Mouse (Mus musculus): ENCODE results near the gene P4ha3. TPM values are rescaled to one million over a fixed set of nuclear protein-coding genes. Genes with fewer than 3 reads are reported as not detected.
A peak's percentile ranks its signal among the peaks of the same experiment; 100 is the strongest.
"Not testable (repeated sequence)": the region's sequence is repeated elsewhere in the genome, so short reads cannot be mapped to it uniquely, and the experiment has no call there.

The P4ha3 gene
- 1 to 10 TPM; 3.1 TPM for total RNA-seq (2021)
- long read RNA-seq, experiment 1, partial matches to known transcripts: 1 of 2 reads
- long read RNA-seq, experiment 1, other reads (novel, unspliced or antisense): 0 of 2 reads
- long read RNA-seq, experiment 2: 0 reads

DNA sequence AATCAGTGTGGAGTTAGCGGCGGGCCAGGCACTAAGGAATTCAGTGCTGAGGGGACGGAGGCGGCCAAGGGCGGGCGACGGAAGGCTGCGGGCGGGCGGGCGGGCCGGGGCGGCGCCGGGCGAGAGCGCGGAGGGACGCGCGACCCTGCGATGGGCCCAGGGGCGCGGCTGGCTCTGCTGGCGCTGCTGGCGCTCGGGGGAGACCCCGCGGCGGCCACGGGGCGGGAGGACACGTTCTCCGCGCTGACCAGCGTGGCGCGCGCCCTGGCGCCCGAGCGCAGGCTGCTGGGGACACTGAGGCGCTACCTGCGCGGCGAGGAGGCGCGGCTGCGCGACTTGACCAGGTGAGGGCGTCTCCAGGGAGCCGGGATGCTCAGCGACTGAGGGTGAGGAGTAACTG, at the start of gene P4ha3:
TSS of gene P4ha3 (plus strand) at position 138 of the 400 bp plus-strand sequence.
- peak; percentile 22 for DNase-seq

DNA sequence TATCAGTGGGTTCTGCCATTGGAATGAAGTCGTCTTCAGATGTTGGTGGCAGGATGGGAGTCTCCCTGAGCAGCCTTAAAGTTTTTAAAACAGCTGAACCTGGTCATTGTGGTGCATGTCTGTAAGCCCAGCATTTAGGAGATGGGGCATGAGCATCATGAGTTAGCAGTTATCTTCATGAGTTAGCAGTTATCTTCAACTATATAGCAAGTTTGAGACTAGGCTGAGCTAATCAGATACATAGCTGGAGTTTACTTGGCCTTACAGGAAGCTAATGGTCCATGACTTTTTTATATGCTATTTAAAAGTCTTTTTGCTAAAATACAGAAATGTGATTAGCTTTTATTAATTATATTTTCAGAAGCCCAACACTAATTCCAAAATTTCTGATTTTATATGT, 47.0 kb upstream of the P4ha3 start:
- DNase-seq: no peak

GRCm38 (mm10) chr7:100240601-100241000, 44.7 kb upstream of the P4ha3 start:
- no peak for DNase-seq

DNA sequence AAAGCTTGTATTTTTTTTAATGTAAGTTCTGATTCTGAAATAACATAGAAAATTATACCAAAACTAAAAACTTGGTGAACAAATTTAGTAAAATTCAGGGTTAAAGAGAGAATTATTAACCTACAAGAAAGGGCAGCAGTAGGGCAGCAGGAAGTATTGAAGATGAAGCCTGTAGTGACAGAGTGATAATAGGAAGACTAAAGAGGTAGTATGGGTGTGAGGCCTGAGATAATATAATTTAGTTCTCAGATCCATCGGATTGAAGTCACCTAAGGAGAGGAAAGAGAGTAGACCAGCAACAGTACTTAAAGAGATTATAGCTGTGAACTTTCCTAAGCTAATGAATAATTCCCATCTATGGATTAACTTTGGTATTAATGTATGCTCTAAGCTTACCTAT, 42.3 kb upstream of the P4ha3 start:
- no peak for DNase-seq

DNA sequence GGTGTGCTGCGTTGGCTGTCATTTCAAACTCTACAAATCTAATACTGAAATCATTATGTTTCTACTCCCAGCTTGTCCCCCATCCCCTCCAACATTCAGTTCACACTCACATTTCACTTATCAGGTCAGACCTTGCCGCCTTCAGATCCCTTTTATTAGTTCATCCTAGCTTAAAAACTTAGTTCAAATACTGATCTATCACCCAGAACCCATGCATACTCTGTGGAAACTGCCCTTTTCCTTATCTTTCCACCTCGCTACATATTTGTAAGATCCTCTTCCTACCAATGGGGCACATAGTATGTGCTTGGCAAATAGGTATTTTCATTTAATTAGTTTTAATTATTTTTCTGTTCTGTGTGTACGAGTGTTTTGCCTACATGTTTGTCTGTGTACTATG, 41.1 kb upstream of the P4ha3 start:
- DNase-seq: no peak

- no peak for DNase-seq
Measured at GRCm38 (mm10) chr7:100245176-100245575, 40.1 kb upstream of the P4ha3 start.

GRCm38 (mm10) chr7:100250667-100251066, 34.7 kb upstream of the P4ha3 start:
- no peak for DNase-seq

- no peak for DNase-seq
Measured at GRCm38 (mm10) chr7:100262350-100262749, 23.0 kb upstream of the P4ha3 start.

GRCm38 (mm10) chr7:100264934-100265333, 20.4 kb upstream of the P4ha3 start:
- DNase-seq: not testable (repeated sequence)

GRCm38 (mm10) chr7:100272369-100272768, 13.0 kb upstream of the P4ha3 start:
- DNase-seq: no peak

GRCm38 (mm10) chr7:100274507-100274906, 10.8 kb upstream of the P4ha3 start:
- DNase-seq: no peak

DNA sequence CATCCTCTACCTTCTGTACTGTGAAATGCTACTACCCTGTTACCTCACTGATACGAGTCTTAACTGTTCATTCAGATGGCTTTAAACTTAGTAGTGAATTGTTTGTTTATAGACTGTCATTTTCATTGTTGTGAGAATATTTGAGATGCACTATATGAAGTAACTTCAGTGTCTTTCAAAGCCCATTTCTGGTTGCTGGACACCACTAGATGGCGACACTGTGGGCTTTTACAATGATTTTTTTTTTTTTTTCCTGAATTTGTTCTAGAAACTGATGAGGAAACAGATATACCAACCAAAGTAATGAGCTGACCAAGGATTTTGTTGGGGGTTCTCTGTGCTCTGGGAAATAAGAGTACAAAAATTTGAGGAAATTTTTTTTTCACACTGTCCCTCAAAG, 8.9 kb upstream of the P4ha3 start:
- DNase-seq: no peak

- peak; percentile 61 for DNase-seq
Measured at GRCm38 (mm10) chr7:100279803-100280202, 5.5 kb upstream of the P4ha3 start.

GRCm38 (mm10) chr7:100281596-100281995, 3.7 kb upstream of the P4ha3 start:
- DNase-seq: no peak

GRCm38 (mm10) chr7:100283298-100283697, 2.0 kb upstream of the P4ha3 start:
- DNase-seq: no peak

DNA sequence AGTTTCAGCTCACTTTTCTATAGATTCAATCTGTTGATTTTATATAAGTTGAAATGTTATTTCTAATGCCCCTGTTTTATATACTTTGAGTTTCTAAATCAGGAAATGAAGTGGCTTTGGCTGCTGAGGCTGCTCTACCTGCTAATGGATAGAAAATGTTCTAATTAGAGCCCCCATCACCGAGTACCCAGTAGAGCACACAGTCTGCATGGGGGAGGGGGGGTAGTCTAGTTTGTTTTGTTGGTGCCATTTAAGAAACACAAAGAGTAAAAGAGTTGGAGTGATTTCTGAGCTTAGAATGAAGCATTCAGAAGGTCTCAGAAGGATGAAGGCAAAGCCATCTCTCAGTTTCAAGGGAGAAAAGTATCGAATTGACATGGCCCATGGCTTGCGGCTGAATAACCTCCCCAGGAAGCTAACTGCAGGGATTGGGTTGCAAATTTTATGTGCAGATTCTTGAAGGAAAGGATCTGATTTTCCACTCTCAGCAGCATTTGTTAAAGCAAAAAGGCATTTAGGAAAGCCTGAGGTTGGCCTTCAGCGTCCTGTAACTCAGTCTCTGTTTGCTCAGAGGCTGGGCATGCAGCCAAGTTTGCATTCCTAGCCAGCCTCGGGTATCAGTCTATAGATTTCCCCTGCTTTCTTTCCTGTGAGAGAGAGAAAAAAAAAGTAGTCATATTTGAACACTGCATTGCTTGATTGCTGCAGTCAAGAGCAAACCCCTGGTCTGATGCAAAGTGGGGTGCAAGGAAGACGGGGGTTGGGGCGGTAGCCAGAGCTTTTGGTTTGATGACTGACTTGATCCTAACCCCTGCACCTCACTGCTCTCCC, 2.6 kb downstream of the P4ha3 start:
- DNase-seq: peak; percentile 82

DNA sequence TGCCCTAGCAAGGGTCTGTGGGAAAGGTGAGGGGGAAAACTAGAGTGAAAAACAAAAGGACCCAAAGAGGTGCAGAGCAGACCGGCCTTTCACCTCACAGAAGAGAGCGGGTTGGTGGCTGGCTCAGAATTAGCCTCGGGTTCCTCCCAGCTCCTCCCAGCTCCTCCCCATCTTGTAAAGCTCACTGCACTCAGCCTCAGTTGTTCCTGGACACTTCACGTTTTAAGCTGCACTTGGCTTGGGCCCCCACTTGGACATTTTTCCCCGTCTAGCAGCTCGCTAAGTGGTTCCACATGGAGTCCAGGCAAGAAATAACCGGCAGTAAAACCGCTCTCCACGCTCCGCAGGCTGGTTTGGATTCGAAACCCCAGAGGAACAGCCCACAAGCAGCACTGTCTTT, 3.3 kb downstream of the P4ha3 start:
- DNase-seq: peak; percentile 15

GRCm38 (mm10) chr7:100293546-100293945, 8.2 kb downstream of the P4ha3 start:
- DNase-seq: no peak

DNA sequence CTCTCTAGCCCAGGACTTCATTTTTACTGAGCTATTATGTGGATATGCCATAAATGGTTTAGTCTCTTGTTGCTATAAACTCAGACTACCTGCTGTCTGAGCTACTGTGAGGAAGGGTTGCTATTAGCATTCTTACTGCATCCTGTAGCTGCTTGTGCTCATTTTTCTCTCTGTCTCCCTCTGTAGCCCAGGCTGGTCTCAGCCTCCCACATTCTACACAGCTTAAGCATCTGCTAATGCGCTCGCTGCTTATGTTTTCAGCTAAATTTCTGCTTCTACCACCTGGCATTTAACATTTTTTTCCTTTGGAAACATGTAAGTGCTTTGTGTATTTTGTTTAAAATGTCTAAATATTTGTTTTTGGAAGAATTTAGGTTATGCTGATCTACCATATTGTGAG, 10.4 kb downstream of the P4ha3 start:
- no peak for DNase-seq

GRCm38 (mm10) chr7:100296699-100297098, 11.4 kb downstream of the P4ha3 start:
- no peak for DNase-seq

DNA sequence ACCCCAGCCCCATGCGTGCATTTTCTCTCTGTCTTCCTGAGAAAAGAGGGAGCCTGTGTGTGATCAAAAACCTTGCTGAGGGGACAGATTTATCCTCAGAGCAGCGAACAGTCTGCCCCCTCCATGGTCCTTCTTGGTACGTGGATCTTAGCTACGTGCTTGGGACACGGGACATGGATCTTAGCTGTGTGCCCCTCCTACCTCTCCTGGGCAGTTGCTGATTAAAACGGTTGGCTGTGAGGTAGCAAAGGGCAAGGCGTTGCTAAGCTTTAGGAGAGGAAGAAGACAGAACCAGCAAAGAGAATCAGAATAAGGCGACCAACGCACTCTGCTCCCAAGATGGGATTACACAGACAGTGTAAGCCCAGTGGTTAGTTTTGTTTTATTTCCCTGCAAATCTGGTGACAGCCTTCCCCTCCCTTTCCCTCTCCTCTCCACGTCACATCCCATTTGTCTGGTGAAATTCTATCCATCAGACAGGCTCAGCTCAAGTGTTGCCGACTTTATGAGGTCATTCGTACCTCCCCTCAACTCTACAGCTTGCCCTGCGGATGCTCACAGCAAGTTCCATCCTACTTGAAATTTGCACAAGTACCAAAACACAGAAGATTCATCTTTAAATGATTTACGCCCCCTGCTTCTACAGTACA, 13.7 kb downstream of the P4ha3 start:
- DNase-seq: no peak

DNA sequence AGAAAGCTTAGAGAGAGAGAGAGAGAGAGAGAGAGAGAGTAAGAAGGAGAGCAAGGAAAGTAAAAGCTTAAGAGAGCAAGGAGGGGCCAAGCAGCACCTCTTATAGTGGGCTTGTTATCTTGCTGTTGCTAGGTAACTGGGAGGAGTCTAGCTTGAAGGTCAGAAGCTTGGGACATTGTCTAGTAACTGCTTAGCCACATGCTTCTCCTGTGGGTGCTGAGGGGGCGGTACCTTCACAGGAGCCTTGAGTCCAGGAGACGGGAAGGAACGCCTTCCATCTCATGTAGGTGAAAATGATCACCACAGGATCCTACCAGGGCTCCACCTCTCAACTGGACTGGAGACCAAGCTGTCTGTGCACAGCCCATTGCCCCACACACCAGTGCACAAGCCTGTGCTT, 16.1 kb downstream of the P4ha3 start:
- DNase-seq: no peak

DNA sequence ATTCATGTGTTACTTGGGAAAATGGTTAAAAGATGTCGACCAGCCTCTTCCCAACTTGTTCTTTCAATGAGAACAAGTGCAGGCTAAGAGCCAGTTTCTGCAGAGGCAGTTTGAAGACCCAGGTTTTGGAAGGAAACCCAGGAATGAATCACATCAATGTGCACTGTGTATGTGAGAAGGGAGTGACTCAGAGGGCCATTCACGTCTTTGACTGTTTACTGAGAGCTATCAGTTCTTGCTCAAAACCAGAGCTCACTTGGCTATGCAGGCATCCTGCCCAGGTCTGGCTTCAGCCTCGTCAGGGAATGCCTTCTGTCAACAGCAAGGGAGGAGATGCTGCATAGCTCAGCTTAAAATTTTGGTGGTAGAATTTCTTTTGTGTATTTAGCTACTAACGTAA, 17.0 kb downstream of the P4ha3 start:
- peak; percentile 45 for DNase-seq

- no peak for DNase-seq
Measured at GRCm38 (mm10) chr7:100305894-100306293, 20.6 kb downstream of the P4ha3 start.
